Mouse (Mus musculus): ENCODE results near the gene Lyrm9.

- TF ChIP-seq CTCF (IDR thresholded peaks at IDR 0.05; ENCODE audit: borderline replicate concordance, extremely low read depth, insufficient read depth, insufficient read length) (no peak), POLR2A (IDR thresholded peaks at IDR 0.05; ENCODE audit: borderline replicate concordance, extremely low read depth, insufficient read depth, insufficient read length, poor library complexity, severe bottlenecking) (no peak)
These were observed 1.2 kb downstream of the Lyrm9 start for GRCm38 (mm10) chr11:78827546-78827945.

Data from brain, embryonic 14.5 days (tissue).